Mouse (Mus musculus) urinary bladder, postnatal 14 days (tissue): ENCODE data around the gene Mrpl54.
"Not testable (repeated sequence)": the region's sequence is repeated elsewhere in the genome, so short reads cannot be mapped to it uniquely, and the experiment has no call there.

Experiments used
- DNase-seq: peaks from one replicate; pipeline ENCODE4 v3.0.0; 2021; ENCODE audit warnings: low spot score

Gene Mrpl54

GRCm38 (mm10) chr10:81223731-81224130, 43.0 kb downstream of the Mrpl54 start:
- not testable (repeated sequence) for DNase-seq

- no peak for DNase-seq
These were observed 45.2 kb downstream of the Mrpl54 start for GRCm38 (mm10) chr10:81221402-81222015.

- peak; percentile 73 for DNase-seq
These were observed 48.8 kb downstream of the Mrpl54 start for GRCm38 (mm10) chr10:81217964-81218363.

GRCm38 (mm10) chr10:81217267-81217666, 49.5 kb downstream of the Mrpl54 start:
- DNase-seq, result not testable (repeated sequence)

GRCm38 (mm10) chr10:81216810-81217209, 49.9 kb downstream of the Mrpl54 start:
- no peak for DNase-seq

- no peak for DNase-seq
These were observed 50.5 kb downstream of the Mrpl54 start for GRCm38 (mm10) chr10:81216260-81216659.
